Mouse (Mus musculus) limb, embryonic 10.5 days (tissue): ENCODE data around the gene Mmp15. TPM values are rescaled to one million over a fixed set of nuclear protein-coding genes. Genes with fewer than 3 reads are reported as not detected.

ENCODE experiments used
- DNase-seq: peaks from one replicate; pipeline ENCODE4 v3.0.0-alpha.2; 2017; ENCODE audit warnings: low spot score
- H3K27ac ChIP-seq: fragments of 300-500 bp; sonication (generic); 2 replicates; pipeline ENCODE4 v1.5.1; 2016; ENCODE audit warnings: mild to moderate bottlenecking
- H3K27me3 ChIP-seq: fragments of 300-500 bp; sonication (generic); 2 replicates; pipeline ENCODE4 v1.6.1; 2016; ENCODE audit warnings: low read depth, mild to moderate bottlenecking; ENCODE audit not compliant: poor library complexity, severe bottlenecking
- H3K36me3 ChIP-seq: fragments of 300-500 bp; sonication (generic); 2 replicates; pipeline ENCODE4 v1.6.1; 2016; ENCODE audit warnings: mild to moderate bottlenecking, moderate library complexity
- H3K4me1 ChIP-seq: fragments of 300-500 bp; sonication (generic); 2 replicates; pipeline ENCODE4 v1.6.1; 2016
- H3K4me3 ChIP-seq: fragments of 300-500 bp; sonication (generic); 2 replicates; pipeline ENCODE4 v1.5.1; 2016; ENCODE audit warnings: mild to moderate bottlenecking, moderate library complexity
- H3K9me3 ChIP-seq: fragments of 300-500 bp; sonication (generic); replicated peaks from 2 replicates; pipeline ENCODE4 v1.6.1; 2016; ENCODE audit warnings: mild to moderate bottlenecking
- WGBS: fragments of 180-500 bp; shearing (Covaris S2); methylation state at CpG from one replicate; pipeline ENCODE4 v1.1.7; 2016; 5-methylcytosine and 5-hydroxymethylcytosine counted together
- polyA plus RNA-seq: library from polyadenylated mRNA; unstranded; fragments of >200 nt; fragmentation: Nextera tagmentation; extraction: Ambion mirVana; gene quantifications from 2 replicates; pipeline ENCODE4 v1.2.1, GENCODE M21; 2016

Mmp15 gene
- polyA plus RNA-seq, 1 experiment from 2014 or later, result 10.3 TPM

GRCm38 (mm10) chr8:95391101-95391500 is 39.0 kb downstream of the Mmp15 start:
- Histone ChIP-seq H3K27ac (no peak overlapping the region), H3K4me3 (no peak overlapping the region), H3K27me3 (no peaks in the 10 kb centered on the region), H3K4me1 (peaks cover 18% of the 10 kb centered on the region), H3K9me3 (no peaks in the 10 kb centered on the region), H3K36me3 (no peaks in the 10 kb centered on the region)
- DNase-seq, result no peak
- 93% methylated on average over 7 of the region's 7 CpGs for WGBS

- no peaks in the 10 kb centered on the region for H3K36me3 ChIP-seq
- H3K9me3 ChIP-seq, result no peaks in the 10 kb centered on the region
- no peaks in the 10 kb centered on the region for H3K27me3 ChIP-seq
- H3K4me1 ChIP-seq, result peaks cover 29% of the 10 kb centered on the region
- WGBS, result 91% methylated on average over 5 of the region's 5 CpGs
- no peak overlapping the region for H3K27ac ChIP-seq
- no peak overlapping the region for H3K4me3 ChIP-seq
- DNase-seq, result no peak
Observed at GRCm38 (mm10) chr8:95392604-95393003, 40.5 kb downstream of the Mmp15 start.

- peak overlapping the region; percentile 25; the same call in 1 of the 2 replicates for H3K4me3 ChIP-seq
- WGBS, result 42% methylated on average over 8 of the region's 8 CpGs
- no peaks in the 10 kb centered on the region for H3K27me3 ChIP-seq
- peaks cover 29% of the 10 kb centered on the region for H3K4me1 ChIP-seq
- H3K36me3 ChIP-seq, result no peaks in the 10 kb centered on the region
- H3K27ac ChIP-seq, result peak overlapping the region; percentile 84
- no peak for DNase-seq
- no peaks in the 10 kb centered on the region for H3K9me3 ChIP-seq
Observed at GRCm38 (mm10) chr8:95395186-95395918, 43.3 kb downstream of the Mmp15 start.

GRCm38 (mm10) chr8:95396752-95397151 is 44.7 kb downstream of the Mmp15 start:
- H3K9me3 ChIP-seq, result no peaks in the 10 kb centered on the region
- 50% methylated on average over 11 of the region's 11 CpGs for WGBS
- peaks cover 29% of the 10 kb centered on the region for H3K4me1 ChIP-seq
- no peaks in the 10 kb centered on the region for H3K36me3 ChIP-seq
- H3K27me3 ChIP-seq, result no peaks in the 10 kb centered on the region
- H3K4me3 ChIP-seq, result no peak overlapping the region
- H3K27ac ChIP-seq, result peak overlapping the region; percentile 27; the same call in 1 of the 2 replicates
- no peak for DNase-seq

GRCm38 (mm10) chr8:95397201-95397600 is 45.1 kb downstream of the Mmp15 start:
- no peak for DNase-seq
- Histone ChIP-seq H3K36me3 (no peaks in the 10 kb centered on the region), H3K4me1 (peaks cover 29% of the 10 kb centered on the region), H3K4me3 (no peak overlapping the region), H3K9me3 (no peaks in the 10 kb centered on the region), H3K27ac (peak overlapping the region; percentile 27; the same call in 1 of the 2 replicates), H3K27me3 (no peaks in the 10 kb centered on the region)
- WGBS, result 82% methylated on average over 5 of the region's 5 CpGs

- WGBS, result 84% methylated on average over 9 of the region's 9 CpGs
- H3K4me3 ChIP-seq, result no peak overlapping the region
Observed at GRCm38 (mm10) chr8:95399131-95399530, 47.1 kb downstream of the Mmp15 start.

GRCm38 (mm10) chr8:95401091-95401490 is 49.0 kb downstream of the Mmp15 start:
- Histone ChIP-seq H3K4me3 (no peak overlapping the region), H3K4me1 (peaks cover 12% of the 10 kb centered on the region), H3K27ac (no peak overlapping the region), H3K27me3 (no peaks in the 10 kb centered on the region), H3K9me3 (no peaks in the 10 kb centered on the region), H3K36me3 (no peaks in the 10 kb centered on the region)
- 87% methylated on average over 7 of the region's 7 CpGs for WGBS
- no peak for DNase-seq

More at GRCm38 (mm10) chr8:95399131-95399530, 47.1 kb downstream of the Mmp15 start:
- Histone ChIP-seq H3K36me3 (no peaks in the 10 kb centered on the region), H3K4me1 (peaks cover 29% of the 10 kb centered on the region), H3K27ac (0 out of 2 replicates have a peak overlapping the region, but pooled peaks have one; percentile 25), H3K9me3 (no peaks in the 10 kb centered on the region), H3K27me3 (no peaks in the 10 kb centered on the region)
- DNase-seq, result no peak

- H3K36me3 ChIP-seq, result no peaks in the 10 kb centered on the region
- H3K27ac ChIP-seq, result no peak overlapping the region
- H3K9me3 ChIP-seq, result no peaks in the 10 kb centered on the region
- H3K27me3 ChIP-seq, result no peaks in the 10 kb centered on the region
- peaks cover 5% of the 10 kb centered on the region for H3K4me1 ChIP-seq
- no peak for DNase-seq
- no peak overlapping the region for H3K4me3 ChIP-seq
- WGBS, result 91% methylated on average over 5 of the region's 5 CpGs
Observed at GRCm38 (mm10) chr8:95409518-95409917, 57.5 kb downstream of the Mmp15 start.

- no peak overlapping the region for H3K27ac ChIP-seq
- DNase-seq, result no peak
- H3K4me1 ChIP-seq, result peaks cover 5% of the 10 kb centered on the region
- H3K4me3 ChIP-seq, result no peak overlapping the region
- no peaks in the 10 kb centered on the region for H3K9me3 ChIP-seq
- H3K36me3 ChIP-seq, result no peaks in the 10 kb centered on the region
- 46% methylated on average over 10 of the region's 10 CpGs for WGBS
- H3K27me3 ChIP-seq, result no peaks in the 10 kb centered on the region
Observed at GRCm38 (mm10) chr8:95411309-95411972, 59.4 kb downstream of the Mmp15 start.

GRCm38 (mm10) chr8:95422193-95422810 is 70.2 kb downstream of the Mmp15 start:
- H3K4me1 ChIP-seq, result no peaks in the 10 kb centered on the region
- no peak overlapping the region for H3K27ac ChIP-seq
- no peak for DNase-seq
- no peaks in the 10 kb centered on the region for H3K27me3 ChIP-seq
- peaks cover 60% of the 10 kb centered on the region for H3K36me3 ChIP-seq
- H3K9me3 ChIP-seq, result no peaks in the 10 kb centered on the region
- no peak overlapping the region for H3K4me3 ChIP-seq
- 92% methylated on average over 14 of the region's 14 CpGs for WGBS

Other genes with a start within 250 kb of the Mmp15 start
- gene Kifc3, start 149.5 kb upstream of the Mmp15 start, polyA plus RNA-seq, result 10.8 and 13.2 TPM in 2 replicates
- gene Cngb1, start 45.7 kb upstream of the Mmp15 start, polyA plus RNA-seq, result 0.04 TPM in 1 of 2 replicates, not detected in the other
- gene Tepp, start 41.7 kb upstream of the Mmp15 start, polyA plus RNA-seq, result not detected in 2 replicates
- gene Zfp319, start 20.3 kb upstream of the Mmp15 start, polyA plus RNA-seq, result 10.3 and 11.5 TPM in 2 replicates
- gene Usb1, start 20.0 kb upstream of the Mmp15 start, polyA plus RNA-seq, result 42.0 and 45.2 TPM in 2 replicates
- 134 and 143 TPM in 2 replicates for gene Cfap20, start 82.6 kb downstream of the Mmp15 start, polyA plus RNA-seq
- gene Csnk2a2, start 137.8 kb downstream of the Mmp15 start, polyA plus RNA-seq, result 14.0 and 16.4 TPM in 2 replicates
- gene Ccdc113, start 181.8 kb downstream of the Mmp15 start, polyA plus RNA-seq, result 0.11 TPM in 1 of 2 replicates, not detected in the other
- not detected in 2 replicates for gene Prss54, start 224.1 kb downstream of the Mmp15 start, polyA plus RNA-seq